Mouse (Mus musculus): Measurements from ENCODE around the gene Tm4sf1. TPM values are rescaled to one million over a fixed set of nuclear protein-coding genes. Genes with fewer than 3 reads are reported as not detected.

Gene Tm4sf1
- 16.1 and 21.4 TPM in 2 replicates for polyA plus RNA-seq (2012; rRNA removed)

DNA sequence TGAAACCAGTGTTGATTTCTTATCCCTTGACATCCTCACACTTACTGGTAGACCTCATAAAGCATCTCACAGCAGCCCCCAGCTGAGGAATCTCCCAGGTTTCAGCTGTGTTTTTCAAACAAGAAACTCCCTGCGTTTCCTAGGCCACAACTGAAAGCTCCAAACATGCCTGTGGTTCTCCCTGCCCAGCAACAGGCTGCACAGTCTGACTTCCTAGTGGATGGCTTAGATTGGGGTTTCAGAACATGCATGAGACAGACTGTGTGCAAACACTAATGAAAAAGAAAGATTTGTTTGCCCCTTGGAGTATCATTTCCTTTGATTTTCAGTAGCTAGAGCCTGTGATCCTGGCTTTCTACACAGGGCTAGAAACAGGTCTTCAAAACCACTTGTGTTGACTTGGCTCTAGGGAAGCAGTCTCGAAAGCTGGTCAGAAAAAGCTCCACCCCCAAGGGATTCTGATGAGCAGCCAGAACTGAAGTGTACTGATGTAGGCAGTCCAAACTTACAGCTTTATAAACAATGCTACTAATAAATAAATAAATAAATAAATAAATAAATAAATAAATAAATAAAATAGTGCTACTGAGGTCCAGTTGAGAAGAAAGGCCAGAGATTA lies at the start of gene Tm4sf1:
TSS of gene Tm4sf1 (minus strand) at position 68 of the 619 bp plus-strand sequence.
- H3K27ac ChIP-seq (ENCODE audit: control insufficient read depth, insufficient read depth, low read length): no peak within 1 kb of the TSS
- no peak for DNase-seq
- no peak for TF ChIP-seq POLR2A (IDR thresholded peaks at IDR 0.05; ENCODE audit: control insufficient read depth, extremely low read depth, insufficient read depth, low read length, poor library complexity)
- no peak for TF ChIP-seq CTCF (IDR thresholded peaks at IDR 0.05; ENCODE audit: borderline replicate concordance, control insufficient read depth, extremely low read depth, insufficient read depth, low read length, poor library complexity)
- no peaks in the 10 kb centered on the region for H3K4me1 ChIP-seq (replicated peaks; ENCODE audit: control insufficient read depth, insufficient read depth, low read length)
- no peak within 1 kb of the TSS for H3K4me3 ChIP-seq (ENCODE audit: control insufficient read depth, insufficient read depth, low read length)
- H3K27me3 ChIP-seq (ENCODE audit: control insufficient read depth, insufficient read depth, low read length): no peaks in the 10 kb centered on the region
- no peaks in the 10 kb centered on the region for H3K36me3 ChIP-seq (ENCODE audit: control insufficient read depth, insufficient read depth, low read length)
- 81% methylated on average over 2 of the region's 2 CpGs for WGBS

DNA sequence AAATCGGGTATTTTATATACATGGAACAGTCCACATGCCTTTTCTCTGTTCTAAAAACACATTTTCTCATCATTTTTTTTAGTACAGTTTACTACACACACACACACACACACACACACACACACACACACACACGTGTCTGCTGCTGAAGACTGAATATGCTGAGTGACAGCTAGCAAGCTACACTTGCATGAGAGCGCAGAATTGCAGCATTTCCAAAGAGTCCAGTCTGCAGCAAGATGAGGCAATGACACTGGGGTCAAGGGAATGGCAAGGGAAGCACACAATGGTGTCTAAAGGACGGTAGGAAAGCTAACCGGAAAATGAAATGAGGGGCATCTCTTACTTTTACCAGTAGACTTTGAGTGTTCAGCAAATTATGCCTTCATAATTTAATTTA lies 43.0 kb upstream of the Tm4sf1 start:
- WGBS: 84% methylated on average over 5 of the region's 5 CpGs
- TF ChIP-seq POLR2A (IDR thresholded peaks at IDR 0.05; ENCODE audit: control insufficient read depth, extremely low read depth, insufficient read depth, low read length, poor library complexity) (no peak), CTCF (IDR thresholded peaks at IDR 0.05; ENCODE audit: borderline replicate concordance, control insufficient read depth, extremely low read depth, insufficient read depth, low read length, poor library complexity) (no peak)
- H3K27ac ChIP-seq (ENCODE audit: control insufficient read depth, insufficient read depth, low read length): no peak overlapping the region

DNA sequence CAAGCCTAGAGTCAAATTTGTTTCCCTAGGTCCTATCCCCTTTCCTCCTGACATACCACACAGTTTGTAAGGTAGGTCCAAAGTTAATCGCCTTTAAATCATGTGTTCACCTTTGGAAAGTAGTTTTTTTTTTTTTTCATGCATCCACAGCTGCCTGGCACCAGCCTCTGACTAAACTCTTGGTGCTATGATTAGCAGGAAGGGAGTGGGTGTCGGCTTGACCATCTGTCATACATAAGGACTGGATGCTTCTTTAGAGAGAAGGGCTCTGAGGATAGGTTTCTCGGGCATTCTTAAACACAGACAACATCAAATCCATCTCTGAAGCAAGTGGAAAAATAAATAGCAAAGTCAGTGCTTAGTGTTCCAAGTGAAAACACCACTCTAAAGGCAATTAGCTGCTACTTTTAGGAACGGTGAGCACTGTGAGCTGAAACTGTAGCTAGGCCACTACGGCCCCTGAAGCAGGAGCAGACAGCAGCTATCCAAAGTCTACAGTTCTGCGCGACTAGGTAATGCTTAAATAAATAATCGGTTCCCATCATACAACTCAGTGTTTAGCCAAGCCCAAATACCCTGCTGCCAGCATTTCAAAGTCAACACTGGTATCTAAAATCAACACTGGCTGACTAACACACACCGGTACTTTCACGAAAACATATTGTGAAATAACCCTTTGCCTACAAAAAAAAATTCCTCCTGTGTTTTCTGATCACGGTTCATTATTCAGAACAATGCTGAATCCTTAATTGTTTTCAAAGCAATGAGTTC lies 42.2 kb upstream of the Tm4sf1 start:
- no peak for DNase-seq
- H3K27me3 ChIP-seq (ENCODE audit: control insufficient read depth, insufficient read depth, low read length): no peaks in the 10 kb centered on the region
- no peak overlapping the region for H3K27ac ChIP-seq (ENCODE audit: control insufficient read depth, insufficient read depth, low read length)
- no peak overlapping the region for H3K4me3 ChIP-seq (ENCODE audit: control insufficient read depth, insufficient read depth, low read length)
- no peak for TF ChIP-seq CTCF (IDR thresholded peaks at IDR 0.05; ENCODE audit: borderline replicate concordance, control insufficient read depth, extremely low read depth, insufficient read depth, low read length, poor library complexity)
- no peak for TF ChIP-seq POLR2A (IDR thresholded peaks at IDR 0.05; ENCODE audit: control insufficient read depth, extremely low read depth, insufficient read depth, low read length, poor library complexity)
- WGBS: 83% methylated on average over 11 of the region's 11 CpGs
- no peaks in the 10 kb centered on the region for H3K36me3 ChIP-seq (ENCODE audit: control insufficient read depth, insufficient read depth, low read length)
- no peaks in the 10 kb centered on the region for H3K4me1 ChIP-seq (replicated peaks; ENCODE audit: control insufficient read depth, insufficient read depth, low read length)

More for the DNA sequence above, 43.0 kb upstream of the Tm4sf1 start:
- no peaks in the 10 kb centered on the region for H3K4me1 ChIP-seq (replicated peaks; ENCODE audit: control insufficient read depth, insufficient read depth, low read length)
- no peaks in the 10 kb centered on the region for H3K27me3 ChIP-seq (ENCODE audit: control insufficient read depth, insufficient read depth, low read length)
- H3K36me3 ChIP-seq (ENCODE audit: control insufficient read depth, insufficient read depth, low read length): no peaks in the 10 kb centered on the region
- DNase-seq: no peak
- no peak overlapping the region for H3K4me3 ChIP-seq (ENCODE audit: control insufficient read depth, insufficient read depth, low read length)

DNA sequence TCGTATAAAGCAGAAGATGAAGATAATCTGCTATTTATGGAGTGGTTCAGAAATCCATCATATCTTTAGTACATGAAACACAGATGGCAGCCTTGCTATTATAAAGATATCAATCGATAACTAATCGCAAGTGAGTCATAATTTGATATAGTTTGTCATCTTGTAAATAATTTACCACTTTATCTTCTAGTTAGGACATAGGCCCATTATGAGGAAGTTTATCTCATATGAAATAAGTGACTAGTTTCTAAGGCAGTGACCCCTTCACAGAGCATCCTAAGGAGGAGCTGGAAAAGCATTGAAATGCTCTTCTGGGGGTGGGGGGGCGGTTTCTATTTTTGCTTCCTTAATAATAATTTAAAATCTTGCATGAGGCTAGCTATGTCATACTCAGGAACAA lies 41.2 kb upstream of the Tm4sf1 start:
- no peak for TF ChIP-seq POLR2A (IDR thresholded peaks at IDR 0.05; ENCODE audit: control insufficient read depth, extremely low read depth, insufficient read depth, low read length, poor library complexity)
- no peak for TF ChIP-seq CTCF (IDR thresholded peaks at IDR 0.05; ENCODE audit: borderline replicate concordance, control insufficient read depth, extremely low read depth, insufficient read depth, low read length, poor library complexity)
- no peak for DNase-seq
- H3K27me3 ChIP-seq (ENCODE audit: control insufficient read depth, insufficient read depth, low read length): no peaks in the 10 kb centered on the region
- H3K36me3 ChIP-seq (ENCODE audit: control insufficient read depth, insufficient read depth, low read length): no peaks in the 10 kb centered on the region
- H3K27ac ChIP-seq (ENCODE audit: control insufficient read depth, insufficient read depth, low read length): no peak overlapping the region
- WGBS: 92% methylated on average over 4 of the region's 4 CpGs
- H3K4me3 ChIP-seq (ENCODE audit: control insufficient read depth, insufficient read depth, low read length): no peak overlapping the region
- H3K4me1 ChIP-seq (replicated peaks; ENCODE audit: control insufficient read depth, insufficient read depth, low read length): no peaks in the 10 kb centered on the region

DNA sequence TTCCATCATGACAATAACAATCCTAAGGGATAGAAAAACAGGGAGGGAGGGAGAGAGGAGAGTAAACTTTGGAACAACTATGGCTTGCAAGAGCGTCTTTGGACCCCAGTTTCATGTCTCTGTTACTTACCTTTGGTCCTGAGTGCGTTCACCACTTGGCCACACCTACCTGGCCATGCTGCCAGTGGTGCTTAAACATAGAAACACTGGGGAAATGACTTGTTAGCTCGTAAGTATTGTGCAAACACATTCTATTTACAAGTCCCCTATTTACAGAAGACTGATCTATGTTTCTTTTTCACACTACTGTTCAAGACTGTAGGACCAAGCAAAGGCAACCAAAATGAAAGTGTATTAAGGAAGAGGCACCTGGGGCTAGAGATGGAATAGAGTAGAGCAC lies 39.5 kb upstream of the Tm4sf1 start:
- Histone ChIP-seq H3K4me1 (replicated peaks; ENCODE audit: control insufficient read depth, insufficient read depth, low read length) (no peaks in the 10 kb centered on the region), H3K27me3 (ENCODE audit: control insufficient read depth, insufficient read depth, low read length) (no peaks in the 10 kb centered on the region), H3K27ac (ENCODE audit: control insufficient read depth, insufficient read depth, low read length) (no peak overlapping the region), H3K36me3 (ENCODE audit: control insufficient read depth, insufficient read depth, low read length) (no peaks in the 10 kb centered on the region), H3K4me3 (ENCODE audit: control insufficient read depth, insufficient read depth, low read length) (no peak overlapping the region)
- 69% methylated on average over 3 of the region's 3 CpGs for WGBS
- no peak for DNase-seq
- TF ChIP-seq CTCF (IDR thresholded peaks at IDR 0.05; ENCODE audit: borderline replicate concordance, control insufficient read depth, extremely low read depth, insufficient read depth, low read length, poor library complexity) (no peak), POLR2A (IDR thresholded peaks at IDR 0.05; ENCODE audit: control insufficient read depth, extremely low read depth, insufficient read depth, low read length, poor library complexity) (no peak)

DNA sequence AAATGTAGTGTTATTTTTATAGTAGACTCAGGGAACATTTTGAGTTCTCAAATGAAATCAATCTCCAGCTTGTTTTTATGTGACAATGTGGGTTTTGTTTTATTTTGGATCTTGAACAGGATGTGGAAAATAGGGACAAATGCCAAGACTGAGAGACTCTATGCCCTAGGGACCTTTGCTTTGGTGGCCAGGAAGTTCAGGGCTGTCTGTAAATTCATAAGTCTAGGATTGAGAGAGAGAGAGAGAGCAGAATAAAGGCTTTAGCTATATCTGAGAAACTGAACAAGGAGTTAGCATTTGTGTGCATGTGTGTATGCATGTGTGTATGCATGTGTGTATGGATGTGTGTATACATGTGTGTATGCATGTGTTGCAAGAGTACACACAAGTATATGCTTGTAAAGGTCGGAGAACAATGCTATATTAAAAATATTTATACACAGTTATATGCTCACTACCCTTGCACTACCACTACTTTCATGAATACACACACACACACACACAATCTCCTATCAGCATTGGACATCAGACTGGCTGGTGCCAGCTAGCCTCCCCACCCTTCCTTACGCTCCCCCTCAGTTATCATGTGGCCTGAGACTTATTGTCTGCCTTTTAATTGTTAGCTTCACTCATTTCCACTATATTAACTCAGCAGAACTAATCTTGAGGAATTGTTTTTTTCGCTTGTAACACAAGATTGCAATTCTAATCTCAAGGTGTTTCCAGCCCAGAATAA lies 33.5 kb upstream of the Tm4sf1 start:
- Histone ChIP-seq H3K27ac (ENCODE audit: control insufficient read depth, insufficient read depth, low read length) (no peak overlapping the region), H3K4me3 (ENCODE audit: control insufficient read depth, insufficient read depth, low read length) (no peak overlapping the region), H3K4me1 (replicated peaks; ENCODE audit: control insufficient read depth, insufficient read depth, low read length) (no peaks in the 10 kb centered on the region), H3K27me3 (ENCODE audit: control insufficient read depth, insufficient read depth, low read length) (no peaks in the 10 kb centered on the region), H3K36me3 (ENCODE audit: control insufficient read depth, insufficient read depth, low read length) (no peaks in the 10 kb centered on the region)
- 74% methylated on average over 3 of the region's 3 CpGs for WGBS
- no peak for TF ChIP-seq CTCF (IDR thresholded peaks at IDR 0.05; ENCODE audit: borderline replicate concordance, control insufficient read depth, extremely low read depth, insufficient read depth, low read length, poor library complexity)
- no peak for TF ChIP-seq POLR2A (IDR thresholded peaks at IDR 0.05; ENCODE audit: control insufficient read depth, extremely low read depth, insufficient read depth, low read length, poor library complexity)
- no peak for DNase-seq
